Mouse (Mus musculus) left cerebral cortex, adult 11 months (tissue): ENCODE measurements around the gene D430042O09Rik.

Experiments
- DNase-seq: peaks from one replicate; pipeline ENCODE4 v3.0.0; 2022; ENCODE audit warnings: low spot score

Gene D430042O09Rik

GRCm38 (mm10) chr7:125873971-125874495 is 166.3 kb downstream of the D430042O09Rik start:
- DNase-seq, result no peak

- DNase-seq, result no peak
Measured at GRCm38 (mm10) chr7:125878040-125878439, 170.4 kb downstream of the D430042O09Rik start.

GRCm38 (mm10) chr7:125883232-125883631 is 175.5 kb downstream of the D430042O09Rik start:
- DNase-seq, result no peak

GRCm38 (mm10) chr7:125886116-125886680 is 178.5 kb downstream of the D430042O09Rik start:
- DNase-seq, result no peak

GRCm38 (mm10) chr7:125887124-125887523 is 179.4 kb downstream of the D430042O09Rik start:
- no peak for DNase-seq

GRCm38 (mm10) chr7:125887761-125888160 is 180.1 kb downstream of the D430042O09Rik start:
- no peak for DNase-seq

GRCm38 (mm10) chr7:125888373-125888772 is 180.7 kb downstream of the D430042O09Rik start:
- peak; percentile 62 for DNase-seq

GRCm38 (mm10) chr7:125893621-125894020 is 185.9 kb downstream of the D430042O09Rik start:
- no peak for DNase-seq

- DNase-seq, result no peak
Measured at GRCm38 (mm10) chr7:125897059-125897458, 189.4 kb downstream of the D430042O09Rik start.

- DNase-seq, result peak; percentile 81
Measured at GRCm38 (mm10) chr7:125899036-125899435, 191.3 kb downstream of the D430042O09Rik start.

- no peak for DNase-seq
Measured at GRCm38 (mm10) chr7:125899916-125900315, 192.2 kb downstream of the D430042O09Rik start.

- DNase-seq, result no peak
Measured at GRCm38 (mm10) chr7:125900386-125901161, 192.9 kb downstream of the D430042O09Rik start.

GRCm38 (mm10) chr7:125920801-125921200 is 213.1 kb downstream of the D430042O09Rik start:
- DNase-seq, result no peak

GRCm38 (mm10) chr7:125924044-125924443 is 216.4 kb downstream of the D430042O09Rik start:
- no peak for DNase-seq
